Mouse (Mus musculus) kidney, postnatal 10 days (tissue): ENCODE data around the gene Stoml2.

Experiments
- DNase-seq: peaks from one replicate; pipeline ENCODE4 v3.0.0; 2021; ENCODE audit warnings: mixed read lengths

Gene Stoml2

DNA sequence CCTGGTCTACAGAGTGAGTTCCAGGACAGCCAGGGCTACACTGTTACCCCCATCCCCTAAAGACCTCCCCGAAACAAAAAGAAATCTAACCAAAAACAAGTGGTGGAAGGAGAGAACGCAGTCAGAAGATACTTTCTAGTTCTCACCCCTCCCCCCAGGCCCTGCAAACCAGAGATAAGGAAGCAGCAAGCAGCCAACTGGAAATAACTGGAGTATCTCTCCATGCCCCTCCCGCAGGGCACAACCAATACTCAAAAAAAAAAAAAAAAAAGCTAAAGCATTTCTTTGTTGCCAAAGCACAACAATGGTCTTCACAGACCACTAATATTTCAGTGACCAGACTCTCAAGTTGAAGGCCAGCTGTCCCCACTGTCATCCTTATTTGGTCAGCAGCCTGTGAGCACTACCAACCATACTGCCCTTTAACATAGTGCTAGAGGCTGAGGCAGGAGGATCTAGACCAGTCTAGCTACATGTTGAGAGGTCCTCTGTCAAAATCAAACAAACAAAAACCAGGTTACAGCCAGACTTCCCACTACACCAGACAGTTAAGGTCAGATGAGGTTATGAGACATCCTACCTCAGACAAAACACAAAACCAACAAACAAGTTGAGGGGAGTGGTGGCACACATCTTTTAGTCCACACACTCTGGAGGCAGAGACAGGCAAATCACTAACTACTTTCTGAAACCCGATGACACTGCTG is 6.5 kb upstream of the Stoml2 start:
- no peak for DNase-seq

DNA sequence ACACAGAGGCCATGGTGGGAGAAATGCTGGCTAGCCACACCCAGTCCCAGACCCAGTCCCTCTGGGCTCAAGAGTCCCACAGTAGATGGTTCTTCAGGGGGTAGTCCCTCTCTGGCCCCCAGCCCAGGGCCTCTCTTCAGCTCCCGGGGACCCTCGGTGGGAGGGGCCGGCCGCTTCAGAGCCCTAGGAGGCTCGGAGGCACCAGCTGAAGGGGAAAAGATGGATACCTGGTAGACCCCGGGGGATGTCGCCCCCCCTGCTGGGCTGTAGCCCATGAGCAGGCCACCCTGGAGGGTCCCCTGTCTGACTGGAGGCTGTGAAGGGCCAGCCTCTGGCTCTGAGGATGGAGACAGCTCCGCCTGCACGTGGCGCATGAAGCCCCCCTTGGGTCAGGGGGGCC is 4.8 kb upstream of the Stoml2 start:
- DNase-seq, result no peak

DNA sequence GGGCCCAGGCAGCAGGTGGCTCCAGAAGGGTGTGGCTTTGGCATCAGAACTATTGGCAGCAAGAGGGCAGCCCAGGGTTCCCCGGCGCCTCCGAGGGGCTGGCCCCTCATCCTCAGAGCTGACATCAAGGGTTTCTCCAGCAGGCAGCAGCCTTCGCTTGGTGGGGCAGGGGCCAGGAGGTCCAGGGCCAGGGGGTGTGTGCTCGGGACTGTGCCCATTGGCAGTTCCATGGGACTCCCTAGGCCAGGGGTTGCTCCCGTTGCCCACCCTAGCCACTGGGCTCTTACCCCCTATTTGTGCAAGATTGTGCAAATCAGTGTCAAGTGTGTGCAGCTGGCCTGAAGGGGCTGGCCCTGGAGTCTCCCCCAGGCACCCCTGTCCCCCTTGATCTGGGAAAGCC is 4.3 kb upstream of the Stoml2 start:
- no peak for DNase-seq

GRCm38 (mm10) chr4:43033481-43033880 is 2.0 kb upstream of the Stoml2 start:
- no peak for DNase-seq

DNA sequence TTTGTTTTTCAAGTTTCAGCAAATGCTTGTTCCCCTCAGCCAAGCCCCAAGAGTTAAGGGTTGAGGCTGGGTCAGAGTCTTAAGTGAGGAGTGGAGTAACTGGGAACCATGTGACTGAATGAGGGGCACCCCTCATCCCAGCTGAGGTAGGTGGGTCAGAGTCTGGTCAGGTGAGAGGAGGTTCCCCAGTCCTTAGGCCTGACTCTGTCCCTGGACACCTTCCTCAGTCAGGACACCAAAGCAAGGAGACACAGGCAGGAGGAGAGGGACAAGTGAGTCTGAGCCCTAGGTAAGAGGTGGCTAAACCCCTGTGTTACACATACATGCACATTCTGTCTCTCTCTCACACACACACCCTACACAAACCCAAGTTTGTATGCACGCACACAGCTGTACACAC is 991 bp upstream of the Stoml2 start:
- DNase-seq, result no peak

DNA sequence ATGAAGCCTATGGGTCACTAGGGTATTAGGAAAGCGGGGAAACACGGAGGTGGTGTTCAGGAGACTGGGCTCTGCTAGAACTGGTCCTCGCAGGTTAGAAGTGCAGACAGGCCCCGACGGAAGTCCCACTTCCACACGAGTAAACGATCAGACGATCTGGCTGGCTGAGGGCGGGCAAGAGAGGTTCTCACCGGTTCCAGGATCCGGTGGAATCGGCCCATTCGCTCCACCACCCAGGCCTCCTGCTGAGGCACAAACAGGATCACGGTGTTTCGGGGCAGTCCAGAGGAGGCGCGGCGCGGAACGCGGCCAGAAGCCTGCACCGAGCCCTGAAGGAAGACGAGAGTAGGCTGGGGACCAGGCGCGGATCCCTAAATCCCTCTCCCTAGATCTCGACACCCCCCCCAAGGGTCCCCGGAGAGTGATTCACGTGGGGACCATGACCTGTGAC is 705 bp downstream of the Stoml2 start:
- peak; percentile 66 for DNase-seq

- DNase-seq, result no peak
Observed at GRCm38 (mm10) chr4:43030352-43030751, 1.2 kb downstream of the Stoml2 start.

DNA sequence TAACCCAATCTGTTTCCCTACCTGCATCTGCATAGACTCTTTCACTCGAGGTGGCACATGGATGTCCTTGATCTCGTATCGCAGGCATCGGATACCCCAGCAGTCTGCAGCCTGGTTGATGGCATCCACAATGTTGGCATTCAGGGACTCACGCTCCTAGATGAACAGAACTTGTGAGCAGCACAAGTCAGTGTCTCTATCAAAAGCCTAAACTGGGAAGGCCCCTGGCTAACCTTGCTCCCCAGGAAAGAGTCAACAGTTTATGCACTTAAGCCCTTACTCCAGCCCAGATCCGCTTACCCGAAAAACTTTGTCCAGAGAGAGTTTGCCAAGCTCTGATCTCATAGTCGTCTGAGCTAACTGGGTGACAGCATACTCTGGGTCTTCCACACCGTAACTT is 1.8 kb downstream of the Stoml2 start:
- DNase-seq, result no peak

DNA sequence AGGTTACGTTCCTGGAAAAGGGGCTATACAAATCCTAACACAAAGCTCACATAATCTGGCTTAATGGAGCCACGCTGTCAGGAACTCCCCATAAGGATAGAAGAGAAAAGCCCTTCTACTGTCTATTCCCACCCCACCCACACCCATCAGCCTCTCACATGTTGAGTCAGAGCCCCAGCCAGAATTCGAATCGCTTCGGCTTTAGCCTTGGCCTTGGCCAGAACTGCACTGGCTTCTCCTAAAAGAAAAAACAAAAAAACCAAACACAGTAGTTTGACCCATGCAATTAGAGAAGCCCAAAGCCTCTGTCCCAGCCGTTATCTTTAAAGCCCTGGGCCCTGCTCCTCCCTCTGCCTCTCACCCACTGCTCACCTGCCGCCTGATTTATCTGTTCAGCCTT is 2.4 kb downstream of the Stoml2 start:
- no peak for DNase-seq

GRCm38 (mm10) chr4:43025084-43025960 is 6.2 kb downstream of the Stoml2 start, which contains the start of gene Pigo:
Pigo (minus strand) TSS chr4:43025819.
- peak; percentile 97 for DNase-seq

DNA sequence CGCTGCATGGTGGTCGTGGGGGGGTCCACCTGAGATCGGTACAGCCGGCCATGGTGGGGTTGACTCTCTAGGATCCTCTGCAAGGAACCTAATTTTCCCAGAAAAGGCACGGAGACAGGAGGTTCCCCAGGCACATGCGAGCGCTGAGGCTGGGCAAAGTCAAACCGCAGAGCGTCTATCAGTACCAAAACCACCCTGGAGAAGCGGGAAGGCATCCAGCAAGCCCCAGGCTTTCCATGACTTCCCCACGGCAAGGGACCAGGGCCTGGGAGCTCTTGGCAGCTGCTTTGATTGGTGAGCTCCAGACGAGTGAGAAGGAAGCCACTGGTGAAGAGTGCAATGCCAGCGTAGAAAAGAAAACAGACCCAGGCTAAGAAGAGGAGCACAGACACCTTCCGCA is 6.8 kb downstream of the Stoml2 start:
- DNase-seq, result no peak

DNA sequence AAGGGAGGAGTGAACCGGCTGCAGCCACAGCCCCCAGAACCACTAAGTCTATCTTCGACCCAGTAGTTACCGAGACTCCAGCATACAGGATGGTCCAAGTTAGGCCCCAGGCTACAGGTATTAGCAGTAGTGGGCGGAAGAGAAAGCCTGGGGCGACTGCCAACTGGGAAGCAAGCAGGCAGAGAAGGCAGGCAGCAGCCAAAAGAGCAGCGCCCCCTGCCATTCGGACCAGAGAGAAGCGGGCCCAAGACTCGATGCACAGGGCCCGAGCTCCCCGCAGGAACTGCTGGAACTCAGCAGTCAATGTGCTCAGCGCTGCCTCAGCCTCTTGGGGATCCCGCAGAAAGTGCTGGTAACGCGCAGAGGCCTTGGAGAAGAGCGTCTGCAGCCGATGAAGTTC is 10.2 kb downstream of the Stoml2 start:
- no peak for DNase-seq

DNA sequence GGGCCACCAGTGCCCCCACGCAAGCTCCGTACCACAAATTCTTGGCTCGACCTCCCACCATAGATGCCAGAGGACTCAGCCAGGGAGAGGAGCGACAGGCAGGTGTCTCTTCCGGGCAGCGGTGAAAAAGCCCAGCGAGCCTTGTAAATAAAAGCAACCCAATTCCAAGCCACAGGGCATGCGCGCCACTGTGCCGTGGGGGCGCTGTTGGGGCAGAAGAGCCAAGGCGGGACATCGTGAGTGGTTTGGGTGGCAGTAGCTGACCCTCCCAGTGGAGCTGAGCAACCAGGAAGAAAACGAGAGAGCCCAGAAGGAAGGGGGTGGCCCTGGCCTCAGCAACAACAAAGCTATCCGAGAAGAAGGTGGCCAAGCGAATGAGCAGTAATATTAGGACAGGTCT is 10.6 kb downstream of the Stoml2 start:
- no peak for DNase-seq

- DNase-seq, result no peak
Observed at GRCm38 (mm10) chr4:43019641-43020465, 11.7 kb downstream of the Stoml2 start.

DNA sequence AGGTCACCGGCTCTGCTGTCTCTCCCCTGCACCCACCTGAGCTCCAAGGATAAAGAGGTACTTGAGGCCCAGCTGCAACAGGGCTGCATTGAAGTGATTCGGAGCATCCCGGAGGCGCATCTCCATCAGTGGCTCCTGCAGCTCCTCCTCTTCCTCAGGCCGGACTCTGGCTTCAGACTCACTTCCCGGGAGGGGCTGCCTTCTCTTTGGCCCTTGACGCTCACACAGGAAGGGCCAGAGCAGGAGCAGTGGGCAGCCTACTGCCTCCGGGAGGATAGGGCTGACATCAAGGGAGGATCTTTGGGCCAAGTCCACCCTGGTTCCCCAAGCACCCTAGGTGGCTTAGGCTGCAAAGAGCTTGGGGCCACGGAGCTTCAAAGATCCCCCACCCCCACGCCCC is 12.3 kb downstream of the Stoml2 start:
- no peak for DNase-seq

DNA sequence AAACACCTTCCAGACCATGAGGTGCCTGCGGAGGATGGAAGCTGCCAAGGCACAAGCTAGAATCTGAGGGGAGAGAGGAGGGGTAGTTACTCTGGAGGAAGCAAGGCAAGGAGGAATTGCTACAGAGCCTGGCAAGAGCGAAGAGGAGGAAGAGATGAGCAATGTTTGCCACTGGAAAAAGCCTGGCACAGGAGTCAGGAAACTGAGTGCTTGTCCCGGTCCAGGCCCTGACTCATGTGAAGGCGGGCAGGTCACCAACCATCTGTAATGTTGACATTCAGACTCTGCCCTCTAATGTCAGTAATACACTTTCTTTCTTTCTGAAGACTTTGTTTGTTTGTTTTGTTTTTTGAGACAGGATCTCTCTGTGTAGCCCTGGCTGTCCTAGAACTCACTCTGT is 13.4 kb downstream of the Stoml2 start:
- no peak for DNase-seq

- no peak for DNase-seq
Observed at GRCm38 (mm10) chr4:43012091-43012490, 19.4 kb downstream of the Stoml2 start.

- DNase-seq, result peak; percentile 90
Observed at GRCm38 (mm10) chr4:43010161-43011038, 21.1 kb downstream of the Stoml2 start, which contains the start of gene Fancg. Fancg (minus strand) TSS chr4:43010506.

DNA sequence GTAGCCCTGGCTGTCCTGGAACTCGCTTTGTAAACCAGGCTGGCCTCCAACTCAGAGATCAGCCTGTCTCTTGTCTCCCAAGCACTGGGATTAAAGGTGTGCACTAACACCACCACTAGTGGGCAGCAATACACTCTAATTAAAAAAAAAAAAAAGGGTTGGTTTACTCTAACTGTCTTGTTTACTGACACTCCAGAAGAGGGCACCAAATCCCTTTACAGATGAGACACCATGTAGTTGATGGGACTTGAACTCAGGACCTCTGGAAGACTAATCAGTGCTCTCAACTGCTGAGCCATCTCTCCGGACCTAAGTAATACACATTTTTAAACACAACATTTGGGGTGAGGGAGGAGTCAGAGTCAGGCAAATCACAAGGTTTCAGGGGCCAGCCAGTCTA is 25.7 kb downstream of the Stoml2 start:
- peak; percentile 40 for DNase-seq

- DNase-seq, result no peak
Observed at GRCm38 (mm10) chr4:43004951-43005350, 26.6 kb downstream of the Stoml2 start.

DNA sequence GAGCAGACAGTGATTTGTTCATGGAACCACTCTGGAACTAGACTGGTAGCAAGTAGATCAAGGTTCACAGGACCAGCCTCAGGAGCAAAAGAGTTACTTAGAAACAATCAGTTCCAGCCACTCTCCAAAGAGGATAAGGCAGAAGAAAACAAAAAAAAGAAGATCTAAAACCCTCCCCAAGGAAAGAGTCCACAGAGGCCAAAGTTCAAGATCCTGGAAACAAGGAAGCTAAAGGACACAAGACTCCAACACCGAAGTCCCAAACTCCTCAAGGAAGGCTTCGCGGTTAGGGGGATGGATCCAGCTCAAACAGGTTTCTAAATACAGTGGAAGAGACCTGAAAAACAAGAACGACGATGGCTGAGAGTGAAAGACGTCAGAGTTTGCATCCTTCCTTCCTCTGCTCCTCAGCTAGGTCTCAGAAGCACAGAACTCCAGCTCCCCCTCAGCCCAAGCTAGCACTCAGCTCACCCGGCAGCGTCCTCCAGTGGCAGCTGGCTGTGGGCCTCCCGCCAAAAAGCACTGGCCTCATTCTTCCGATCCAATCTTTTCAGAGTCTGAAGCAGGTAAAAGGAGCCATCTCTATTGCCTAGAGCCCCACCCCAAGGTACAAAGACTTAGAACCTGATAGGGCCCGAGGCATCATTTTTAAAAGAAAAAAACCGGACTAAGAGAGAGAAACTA is 28.6 kb downstream of the Stoml2 start:
- DNase-seq, result peak; percentile 33

DNA sequence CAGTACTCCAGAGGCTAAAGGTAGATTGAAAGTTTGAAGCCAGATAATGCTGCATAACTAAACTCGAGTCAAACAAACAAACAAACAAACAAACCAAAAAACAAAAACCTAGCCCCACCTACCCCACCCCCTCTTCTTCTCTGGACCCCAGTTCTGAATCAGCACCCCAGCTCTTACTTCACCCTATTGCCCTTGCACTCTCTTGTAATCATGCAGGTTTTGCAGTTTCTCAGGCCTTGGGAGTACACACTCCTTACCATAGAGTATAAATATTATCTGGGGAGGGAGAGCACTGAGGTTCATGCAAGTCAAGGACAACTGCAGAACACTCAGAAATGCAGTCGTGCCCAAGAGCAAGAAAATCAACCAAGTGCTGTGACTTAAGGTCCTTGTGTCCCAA is 30.2 kb downstream of the Stoml2 start:
- DNase-seq, result no peak
